Mouse (Mus musculus): ENCODE measurements around the gene Dync1i2. TPM values are rescaled to one million over a fixed set of nuclear protein-coding genes. Genes with fewer than 3 reads are reported as not detected.

Dync1i2 gene
- total and polyA plus RNA-seq, 3 experiments, result 22.9 to 74.3 (median 38.6) TPM

DNA sequence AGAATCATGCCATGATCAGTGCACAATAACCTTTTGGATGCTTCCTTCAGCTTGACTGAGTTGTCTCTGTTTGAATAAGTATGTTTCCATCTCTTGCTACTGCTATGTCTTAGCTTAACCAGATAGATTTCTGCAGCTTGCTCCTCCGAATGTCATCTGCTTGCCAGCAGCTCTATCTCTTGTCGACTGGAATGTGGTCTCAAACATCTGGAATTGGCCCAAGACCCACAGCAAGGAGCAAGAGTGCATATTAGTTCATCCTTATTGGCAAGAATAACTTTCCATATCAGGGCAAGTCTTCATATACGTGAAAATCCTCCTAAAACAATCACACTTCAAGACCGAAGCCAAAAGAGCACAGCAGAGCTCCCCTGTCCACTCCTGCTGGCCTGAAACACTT, 14.6 kb upstream of the Dync1i2 start:
- in situ Hi-C loops (cut with MboI; ENCODE audit: low pct_ligation_motif_present, low pct_unique_long_range_greater_than_20kb, low sequenced_read_pairs) (no loop called here), dilution Hi-C loops (cut with MboI; ENCODE audit: extremely low pct_ligation_motif_present, extremely low pct_unique_long_range_greater_than_20kb, low sequenced_read_pairs) (no loop called here)
- H3K9me3 ChIP-seq (replicated peaks; ENCODE audit: low read length), result no peaks in the 10 kb centered on the region
- H3K4me3 ChIP-seq (replicated peaks in 1 of 3; ENCODE audit: low read depth in 2 of 3, low read length in 2 of 3, poor library complexity in 1 of 3), result no peak overlapping the region
- H3K79me2 ChIP-seq (replicated peaks; ENCODE audit: control insufficient read depth, extremely low read depth, insufficient read depth, poor library complexity, severe bottlenecking), result no peaks in the 10 kb centered on the region
- DNase-seq (ENCODE audit: extremely low read depth), result no peak
- H3K4me1 ChIP-seq (ENCODE audit: control insufficient read depth in 1 of 2, insufficient read depth in 2 of 2), result no peaks in the 10 kb centered on the region
- no peak overlapping the region for H3K4me2 ChIP-seq (ENCODE audit: insufficient read depth, low read depth, poor library complexity, severe bottlenecking)
- H3K27ac ChIP-seq (ENCODE audit: insufficient read depth, low read depth), result no peak overlapping the region
- H3K27me3 ChIP-seq (replicated peaks), result no peaks in the 10 kb centered on the region
- no peaks in the 10 kb centered on the region for H3K36me3 ChIP-seq (replicated peaks in 1 of 2; ENCODE audit: control insufficient read depth in 1 of 2, insufficient read depth in 1 of 2, low read length in 1 of 2)
- H3K9ac ChIP-seq (ENCODE audit: insufficient read depth, low read depth), result no peak overlapping the region
- TF ChIP-seq CHD2 (IDR thresholded peaks at IDR 0.05; ENCODE audit: low read length) (no peak), E2F4 (IDR thresholded peaks at IDR 0.05; ENCODE audit: insufficient replicate concordance, low read depth, low read length) (no peak), MAFK (IDR thresholded peaks at IDR 0.05; ENCODE audit: insufficient replicate concordance, low read length) (no peak), KAT2A (IDR thresholded peaks at IDR 0.05; ENCODE audit: insufficient replicate concordance, low read length) (no peak), MAX (IDR thresholded peaks at IDR 0.05; ENCODE audit: low read length) (no peak), HCFC1 (IDR thresholded peaks at IDR 0.05; ENCODE audit: low read depth, low read length) (no peak), MYC (IDR thresholded peaks at IDR 0.05; ENCODE audit: low read depth, low read length) (no peak), CTCF (conservative IDR thresholded peaks at IDR 0.05 in 1 of 2, IDR thresholded peaks at IDR 0.05 in 1 of 2; ENCODE audit: low read depth in 2 of 2, low read length in 2 of 2) (no peak)

DNA sequence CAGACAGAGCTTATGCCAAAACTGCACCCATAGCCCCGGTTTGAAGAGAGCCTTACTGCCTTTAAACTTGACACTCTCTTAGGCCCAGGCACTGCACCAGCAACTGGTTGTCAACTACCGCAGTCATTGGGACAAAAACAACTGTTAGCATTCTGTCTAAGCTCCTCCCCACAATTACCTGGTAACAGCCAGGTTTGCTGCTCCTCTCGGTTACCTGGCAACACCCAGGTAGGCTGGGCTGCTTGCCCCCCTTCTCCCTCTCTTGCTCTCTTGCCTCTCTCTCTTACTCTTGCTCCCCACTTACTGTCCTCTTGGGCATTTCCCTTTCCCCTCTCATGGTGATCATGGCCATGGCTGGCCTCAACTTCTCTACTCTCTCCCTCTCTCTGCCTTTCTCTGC, 12.6 kb upstream of the Dync1i2 start:
- no peak for TF ChIP-seq GABPA (IDR thresholded peaks at IDR 0.05; ENCODE audit: insufficient replicate concordance, low read depth, low read length)
- Histone ChIP-seq H3K36me3 (replicated peaks in 1 of 2; ENCODE audit: control insufficient read depth in 1 of 2, insufficient read depth in 1 of 2, low read length in 1 of 2) (no peaks in the 10 kb centered on the region), H3K4me2 (ENCODE audit: insufficient read depth, low read depth, poor library complexity, severe bottlenecking) (no peak overlapping the region), H3K27ac (ENCODE audit: insufficient read depth, low read depth) (no peak overlapping the region), H3K4me1 (ENCODE audit: control insufficient read depth in 1 of 2, insufficient read depth in 2 of 2) (no peaks in the 10 kb centered on the region), H3K9me3 (replicated peaks; ENCODE audit: low read length) (peaks cover 4% of the 10 kb centered on the region), H3K79me2 (replicated peaks; ENCODE audit: control insufficient read depth, extremely low read depth, insufficient read depth, poor library complexity, severe bottlenecking) (no peaks in the 10 kb centered on the region), H3K9ac (ENCODE audit: insufficient read depth, low read depth) (no peak overlapping the region), H3K4me3 (replicated peaks in 1 of 3; ENCODE audit: low read depth in 2 of 3, low read length in 2 of 3, poor library complexity in 1 of 3) (no peak overlapping the region), H3K27me3 (replicated peaks) (no peaks in the 10 kb centered on the region)
- no peak for DNase-seq (ENCODE audit: extremely low read depth)
- dilution Hi-C loops (cut with MboI; ENCODE audit: extremely low pct_ligation_motif_present, extremely low pct_unique_long_range_greater_than_20kb, low sequenced_read_pairs) (no loop called here), in situ Hi-C loops (cut with MboI; ENCODE audit: low pct_ligation_motif_present, low pct_unique_long_range_greater_than_20kb, low sequenced_read_pairs) (no loop called here)

GRCm38 (mm10) chr2:71200485-71200884, 11.0 kb upstream of the Dync1i2 start:
- no peak overlapping the region for H3K4me3 ChIP-seq (replicated peaks in 1 of 3; ENCODE audit: low read depth in 2 of 3, low read length in 2 of 3, poor library complexity in 1 of 3)
- in situ Hi-C loops (cut with MboI; ENCODE audit: low pct_ligation_motif_present, low pct_unique_long_range_greater_than_20kb, low sequenced_read_pairs), result loop anchor here (10.0 kb wide), 1 partner anchor 56 kb away; no protein-coding TSS in a partner anchor
- H3K36me3 ChIP-seq (replicated peaks in 1 of 2; ENCODE audit: control insufficient read depth in 1 of 2, insufficient read depth in 1 of 2, low read length in 1 of 2), result no peaks in the 10 kb centered on the region
- no peak overlapping the region for H3K4me2 ChIP-seq (ENCODE audit: insufficient read depth, low read depth, poor library complexity, severe bottlenecking)
- H3K9me3 ChIP-seq (replicated peaks; ENCODE audit: low read length), result peaks cover 4% of the 10 kb centered on the region
- no peak for DNase-seq (ENCODE audit: extremely low read depth)
- no peak for TF ChIP-seq SIN3A (IDR thresholded peaks at IDR 0.05; ENCODE audit: low read length)
- no peak for TF ChIP-seq POLR2A (IDR thresholded peaks at IDR 0.05; ENCODE audit: low read depth, low read length)
- TF ChIP-seq ETS1 (conservative IDR thresholded peaks at IDR 0.05; ENCODE audit: low read depth, low read length), result no peak
- no peaks in the 10 kb centered on the region for H3K4me1 ChIP-seq (ENCODE audit: control insufficient read depth in 1 of 2, insufficient read depth in 2 of 2)
- no peaks in the 10 kb centered on the region for H3K27me3 ChIP-seq (replicated peaks)
- H3K79me2 ChIP-seq (replicated peaks; ENCODE audit: control insufficient read depth, extremely low read depth, insufficient read depth, poor library complexity, severe bottlenecking), result no peaks in the 10 kb centered on the region
- no peak overlapping the region for H3K27ac ChIP-seq (ENCODE audit: insufficient read depth, low read depth)
- H3K9ac ChIP-seq (ENCODE audit: insufficient read depth, low read depth), result no peak overlapping the region
- dilution Hi-C loops (cut with MboI; ENCODE audit: extremely low pct_ligation_motif_present, extremely low pct_unique_long_range_greater_than_20kb, low sequenced_read_pairs), result no loop called here
